Mouse (Mus musculus): ENCODE measurements around the gene Rpl27a.
A peak's percentile ranks its signal among the peaks of the same experiment; 100 is the strongest.

The Rpl27a gene

GRCm38 (mm10) chr7:109518838-109519696 lies at the start of gene Rpl27a:
Rpl27a (plus strand) TSS chr7:109519147.
- peak; percentile 90 for DNase-seq (ENCODE audit: low read depth)

GRCm38 (mm10) chr7:109470700-109471099 lies 48.2 kb upstream of the Rpl27a start:
- DNase-seq (ENCODE audit: low read depth), result peak; percentile 31

GRCm38 (mm10) chr7:109477926-109478325 lies 41.0 kb upstream of the Rpl27a start:
- DNase-seq (ENCODE audit: low read depth), result no peak

- no peak for DNase-seq (ENCODE audit: low read depth)
Observed at GRCm38 (mm10) chr7:109480765-109481197, 38.2 kb upstream of the Rpl27a start.

GRCm38 (mm10) chr7:109484221-109484620 lies 34.7 kb upstream of the Rpl27a start:
- no peak for DNase-seq (ENCODE audit: low read depth)

- DNase-seq (ENCODE audit: low read depth), result no peak
Observed at GRCm38 (mm10) chr7:109492616-109493318, 26.2 kb upstream of the Rpl27a start.

- no peak for DNase-seq (ENCODE audit: low read depth)
Observed at GRCm38 (mm10) chr7:109493319-109494316, 25.3 kb upstream of the Rpl27a start.

- no peak for DNase-seq (ENCODE audit: low read depth)
Observed at GRCm38 (mm10) chr7:109497507-109497906, 21.4 kb upstream of the Rpl27a start.

- DNase-seq (ENCODE audit: low read depth), result no peak
Observed at GRCm38 (mm10) chr7:109507119-109507518, 11.8 kb upstream of the Rpl27a start.

- DNase-seq (ENCODE audit: low read depth), result no peak
Observed at GRCm38 (mm10) chr7:109507572-109507971, 11.4 kb upstream of the Rpl27a start.

GRCm38 (mm10) chr7:109508034-109508433 lies 10.9 kb upstream of the Rpl27a start, which contains the start of gene Trim66:
Trim66 (minus strand) TSS chr7:109508134.
- DNase-seq (ENCODE audit: low read depth), result no peak

GRCm38 (mm10) chr7:109510799-109511198 lies 8.1 kb upstream of the Rpl27a start:
- no peak for DNase-seq (ENCODE audit: low read depth)

GRCm38 (mm10) chr7:109511838-109512237 lies 7.1 kb upstream of the Rpl27a start:
- no peak for DNase-seq (ENCODE audit: low read depth)

GRCm38 (mm10) chr7:109516500-109516899 lies 2.4 kb upstream of the Rpl27a start:
- no peak for DNase-seq (ENCODE audit: low read depth)

GRCm38 (mm10) chr7:109518036-109518681 lies 788 bp upstream of the Rpl27a start:
- DNase-seq (ENCODE audit: low read depth), result peak; percentile 24

GRCm38 (mm10) chr7:109519936-109520335 lies 989 bp downstream of the Rpl27a start:
- DNase-seq (ENCODE audit: low read depth), result no peak

- no peak for DNase-seq (ENCODE audit: low read depth)
Observed at GRCm38 (mm10) chr7:109522084-109522483, 3.1 kb downstream of the Rpl27a start.

- DNase-seq (ENCODE audit: low read depth), result no peak
Observed at GRCm38 (mm10) chr7:109523304-109523703, 4.4 kb downstream of the Rpl27a start.

- DNase-seq (ENCODE audit: low read depth), result no peak
Observed at GRCm38 (mm10) chr7:109523741-109524441, 4.9 kb downstream of the Rpl27a start.

GRCm38 (mm10) chr7:109524442-109524744 lies 5.4 kb downstream of the Rpl27a start:
- DNase-seq (ENCODE audit: low read depth), result no peak

GRCm38 (mm10) chr7:109524763-109525162 lies 5.8 kb downstream of the Rpl27a start:
- DNase-seq (ENCODE audit: low read depth), result no peak

Measured in fibroblast of lung, adult 2 months (primary cell).